Mouse (Mus musculus): ENCODE data around the gene Ttc1.
A peak's percentile ranks its signal among the peaks of the same experiment; 100 is the strongest.

Ttc1 gene

GRCm38 (mm10) chr11:43747233-43748226 is at the start of gene Ttc1:
Gene Ttc1 (minus strand): TSS chr11:43748008.
- peak; percentile 97 for DNase-seq

GRCm38 (mm10) chr11:43795992-43796391 is 48.2 kb upstream of the Ttc1 start:
- no peak for DNase-seq

DNA sequence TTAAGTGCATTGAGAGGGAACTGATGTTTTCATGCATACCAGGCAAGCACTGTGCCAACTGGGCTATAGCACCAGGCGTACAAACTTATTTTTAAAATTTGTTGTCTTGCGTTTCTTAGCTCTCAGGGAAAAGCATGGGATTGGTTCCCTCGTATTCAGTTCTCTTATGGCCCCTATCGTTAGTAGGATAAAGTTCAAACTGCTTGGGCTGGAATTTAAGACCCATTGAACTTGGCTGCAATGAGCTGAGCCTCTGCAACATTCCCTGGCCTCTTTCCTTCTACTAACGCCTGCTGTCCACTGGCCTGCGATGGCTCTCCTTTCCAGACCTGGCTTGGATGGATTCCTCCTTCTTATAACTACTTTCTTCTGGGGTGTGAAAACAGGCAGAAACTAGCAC is 42.6 kb upstream of the Ttc1 start:
- no peak for DNase-seq

DNA sequence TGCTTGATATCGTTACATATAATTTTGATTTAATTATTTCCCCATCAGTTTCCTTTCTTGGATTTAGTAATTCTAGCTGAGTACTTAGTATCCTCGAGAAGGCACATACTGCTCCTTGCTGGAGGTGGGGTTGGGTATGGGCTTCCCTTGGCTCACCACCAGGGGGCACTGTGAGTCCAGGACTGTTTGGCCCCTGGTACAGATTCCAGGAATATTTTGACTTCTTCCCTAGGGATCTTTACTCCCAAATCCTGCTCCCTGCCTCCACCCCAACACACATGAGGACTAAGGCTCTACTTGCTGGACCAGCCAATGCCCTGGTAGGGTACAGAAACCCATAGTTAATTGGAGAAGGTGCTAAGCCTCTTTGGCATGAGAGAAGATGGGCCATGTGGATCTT is 36.0 kb upstream of the Ttc1 start:
- peak; percentile 51 for DNase-seq

DNA sequence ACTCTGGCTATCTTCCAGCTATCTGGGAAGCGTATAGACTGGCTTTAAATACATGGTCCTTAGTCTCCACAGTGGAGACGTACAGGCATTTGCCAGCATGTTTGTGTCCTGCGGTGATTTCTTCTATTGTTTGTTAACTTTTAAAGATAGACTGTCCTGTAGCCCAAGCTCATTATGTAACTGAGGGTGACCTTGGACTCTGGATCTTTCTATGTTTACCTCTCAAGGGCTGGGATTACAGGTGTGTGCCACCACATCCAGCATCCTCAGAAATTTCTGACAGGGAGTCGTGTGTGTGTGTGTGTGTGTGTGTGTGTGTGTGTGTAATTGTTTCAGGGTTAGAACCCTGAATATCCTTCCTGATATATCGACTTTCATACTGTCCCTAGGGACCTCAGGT is 35.3 kb upstream of the Ttc1 start:
- no peak for DNase-seq

DNA sequence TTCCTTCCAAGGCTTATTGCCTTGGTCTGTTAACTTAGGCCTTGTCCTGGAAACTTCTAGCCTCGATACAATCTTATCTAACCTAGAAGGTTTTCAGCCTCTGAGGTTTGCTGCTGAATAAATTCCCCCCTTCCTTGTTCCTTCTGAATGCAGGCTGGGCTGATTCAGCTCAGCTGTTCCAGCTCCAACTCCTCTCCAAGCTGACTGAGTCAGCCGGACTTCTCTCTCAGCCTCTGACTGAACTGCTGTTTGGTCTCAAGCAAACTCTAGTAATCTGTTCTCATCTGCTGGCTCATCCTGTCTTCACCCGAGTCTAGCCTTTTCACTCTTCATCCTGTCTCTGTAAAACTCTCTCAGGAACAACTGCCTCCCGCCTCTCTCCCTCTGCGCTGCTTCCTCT is 31.7 kb upstream of the Ttc1 start:
- DNase-seq, result no peak

DNA sequence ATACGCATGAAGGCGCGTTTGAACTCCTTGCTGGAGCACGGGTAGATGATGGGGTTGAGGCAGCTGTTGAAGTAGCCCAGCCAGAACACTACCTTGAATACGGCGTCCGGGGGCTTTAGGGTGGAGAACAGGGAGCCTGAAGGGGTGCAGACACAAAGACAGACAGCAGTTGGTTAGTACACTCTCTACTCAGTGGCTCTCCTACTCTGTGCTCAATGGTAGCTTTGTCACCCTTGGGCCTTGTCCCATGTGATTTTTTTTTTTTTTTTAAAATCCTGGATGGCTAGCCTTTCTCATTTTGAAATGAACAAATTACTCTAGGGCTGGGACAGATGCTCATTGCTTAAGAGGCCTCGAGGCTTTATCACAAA is 28.5 kb upstream of the Ttc1 start:
- no peak for DNase-seq

- DNase-seq, result peak; percentile 18
Measured at GRCm38 (mm10) chr11:43775469-43776323, 27.9 kb upstream of the Ttc1 start.

DNA sequence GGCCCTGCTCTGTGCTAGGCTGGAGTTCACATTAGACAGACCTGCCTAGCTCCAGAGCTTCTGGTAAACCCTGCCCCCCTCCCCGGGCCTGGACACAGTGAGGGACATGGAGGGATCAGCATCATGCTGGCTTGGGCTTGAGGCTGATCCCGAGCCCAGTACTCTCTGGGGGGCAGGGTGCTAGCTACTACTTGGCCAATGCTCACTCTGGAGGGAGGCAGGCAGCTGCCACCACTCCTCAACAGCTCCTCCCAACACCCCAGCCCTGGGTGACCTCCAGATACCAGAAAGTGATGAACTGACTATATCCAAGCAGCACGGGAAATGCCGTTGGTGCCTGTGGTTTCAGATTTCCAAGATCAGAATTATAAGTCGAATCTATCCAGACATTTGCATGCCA is 25.9 kb upstream of the Ttc1 start:
- DNase-seq, result no peak

- DNase-seq, result no peak
Measured at GRCm38 (mm10) chr11:43770110-43770509, 22.3 kb upstream of the Ttc1 start.

DNA sequence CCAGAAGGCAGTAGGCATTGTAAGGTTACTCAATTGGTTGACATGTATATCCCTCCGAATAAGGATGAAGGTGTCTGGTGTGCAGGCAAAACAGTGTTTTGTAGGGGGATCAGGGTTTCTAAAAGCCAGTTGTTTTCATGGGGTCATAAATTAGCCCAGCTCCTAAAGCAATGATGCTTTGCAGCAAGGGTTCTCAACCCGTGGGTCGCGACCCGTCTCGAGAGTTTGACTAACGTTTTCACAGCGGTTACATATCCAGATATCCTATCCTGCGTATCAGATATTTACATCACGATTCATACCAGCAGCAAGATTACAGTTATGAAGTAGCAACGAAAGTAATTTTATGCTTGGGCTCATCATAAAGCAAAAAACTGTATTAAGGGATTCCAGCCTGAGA is 19.9 kb upstream of the Ttc1 start:
- DNase-seq, result no peak

- DNase-seq, result peak; percentile 84
Measured at GRCm38 (mm10) chr11:43766922-43767648, 19.3 kb upstream of the Ttc1 start.

DNA sequence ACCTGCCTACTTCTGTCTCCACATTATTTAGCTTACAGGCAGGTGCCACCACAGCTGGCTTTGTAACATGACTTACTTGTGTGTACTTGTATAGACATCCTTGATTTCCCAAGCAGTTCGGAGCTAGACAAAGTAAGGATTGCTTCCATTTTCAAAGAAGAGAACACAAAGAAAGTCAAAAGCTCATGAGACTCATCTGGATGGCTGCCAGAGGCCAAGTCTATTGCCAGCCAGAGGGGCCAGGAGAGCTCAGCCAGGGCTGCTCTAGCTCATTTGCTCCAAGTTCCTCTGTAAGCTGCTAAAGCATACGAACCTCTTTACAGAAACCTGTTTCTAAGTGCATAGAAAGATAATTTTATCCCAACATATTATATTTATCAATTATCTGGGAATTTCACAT is 10.6 kb upstream of the Ttc1 start:
- DNase-seq, result no peak

DNA sequence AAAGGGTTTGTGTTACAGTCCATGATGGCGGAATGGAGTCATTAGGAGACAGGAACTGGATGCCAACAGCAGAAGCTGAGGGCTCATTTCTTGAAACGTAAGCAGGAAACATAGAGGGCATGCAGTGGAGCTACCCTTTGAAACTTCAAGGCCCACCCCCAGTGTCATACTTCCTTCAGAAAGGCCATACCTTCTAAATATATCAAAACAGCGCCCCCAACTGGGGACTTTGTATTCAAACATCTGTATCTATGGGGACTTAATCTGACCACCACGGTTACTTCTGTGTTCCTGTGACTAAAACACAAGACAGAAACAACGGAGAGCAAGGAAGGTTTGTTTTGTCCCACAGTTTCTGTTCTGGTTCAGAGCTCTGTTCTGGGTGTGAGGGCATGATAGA is 7.6 kb upstream of the Ttc1 start:
- DNase-seq, result peak; percentile 16

DNA sequence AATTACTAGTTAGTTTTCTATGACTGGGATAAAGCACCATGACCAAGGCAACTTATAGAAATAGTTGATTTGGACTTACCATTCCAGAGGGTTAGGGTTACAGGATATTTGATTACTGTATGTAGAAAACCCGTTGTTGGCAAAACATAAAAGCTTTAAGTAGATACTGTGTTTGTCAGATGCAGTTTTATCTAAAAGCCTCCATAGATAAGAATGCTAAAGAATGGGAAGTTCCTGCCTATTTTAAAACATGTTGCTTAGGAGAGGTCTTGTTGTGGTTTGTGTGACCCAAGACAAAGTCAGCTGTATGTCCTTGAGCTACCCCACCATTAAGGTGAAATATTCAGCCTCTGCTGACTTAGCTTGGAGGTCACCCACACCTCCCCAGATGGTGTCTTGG is 6.8 kb upstream of the Ttc1 start:
- DNase-seq, result no peak

- DNase-seq, result peak; percentile 14
Measured at GRCm38 (mm10) chr11:43751542-43751941, 3.7 kb upstream of the Ttc1 start.

DNA sequence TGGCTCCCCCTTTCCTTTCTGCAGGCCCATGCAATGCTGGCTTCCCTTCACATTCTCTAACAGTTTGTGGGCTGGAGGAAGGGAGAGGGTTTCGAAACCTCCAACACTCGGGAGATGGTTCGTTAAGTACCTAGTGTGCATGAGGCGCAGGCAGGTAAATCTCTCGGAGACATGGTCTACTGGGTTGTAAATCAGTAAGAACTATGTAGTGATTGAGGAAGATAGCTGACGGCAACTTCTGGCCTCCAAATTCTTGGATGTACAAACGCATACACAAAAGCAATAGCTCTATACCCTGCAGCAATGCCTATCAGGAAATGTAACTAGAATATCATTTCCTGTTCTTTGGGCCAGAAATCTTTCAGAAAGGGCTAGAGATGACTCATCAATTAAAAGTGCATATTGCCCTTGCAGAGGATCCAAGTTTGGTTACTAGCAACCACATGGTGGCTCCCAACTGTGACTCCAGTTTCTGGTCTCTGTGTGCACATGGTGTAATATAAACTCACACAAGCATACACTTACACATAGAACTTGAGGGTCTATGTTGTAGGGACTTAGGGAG is 19.0 kb downstream of the Ttc1 start:
- DNase-seq, result no peak

GRCm38 (mm10) chr11:43727796-43728195 is 20.0 kb downstream of the Ttc1 start:
- DNase-seq, result no peak

GRCm38 (mm10) chr11:43723411-43723810 is 24.4 kb downstream of the Ttc1 start:
- no peak for DNase-seq

DNA sequence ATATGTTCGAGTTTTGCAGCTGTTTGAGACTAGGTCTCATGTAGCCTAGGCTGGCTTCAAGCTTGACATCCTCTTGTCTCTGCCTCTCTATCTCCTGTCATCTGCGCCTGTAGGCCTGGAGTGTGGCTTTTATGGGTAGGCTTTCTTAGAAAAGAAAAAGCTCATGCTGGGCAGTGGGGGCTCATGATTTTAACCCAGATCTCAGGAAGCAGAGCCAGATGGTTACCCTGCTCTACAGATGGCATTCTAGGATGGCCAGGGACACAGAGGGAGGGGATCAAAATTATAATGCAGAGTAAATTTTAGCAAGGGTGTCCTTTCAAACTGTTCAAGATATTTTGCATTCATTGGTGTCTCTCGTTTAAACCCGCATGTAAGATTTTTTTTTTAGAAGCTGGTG is 35.6 kb downstream of the Ttc1 start:
- no peak for DNase-seq

DNA sequence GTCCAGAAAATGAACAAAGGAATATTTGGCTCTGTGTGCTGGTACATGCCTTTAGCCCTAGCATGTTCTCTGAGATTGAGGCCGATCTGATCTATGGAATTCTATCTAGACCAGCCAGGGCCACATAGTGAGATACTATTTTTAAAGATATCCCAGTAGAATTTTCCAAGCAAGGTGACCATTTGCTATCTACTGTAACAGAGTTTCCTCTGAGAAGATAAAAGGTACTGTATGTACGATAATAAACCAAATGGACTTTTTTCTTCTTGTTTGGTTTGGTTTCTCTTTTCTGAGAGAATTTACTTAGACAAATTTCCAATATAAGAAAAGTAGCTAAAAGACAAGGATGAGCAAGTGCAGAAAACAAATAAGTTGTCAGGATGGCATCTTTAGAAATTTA is 39.4 kb downstream of the Ttc1 start:
- DNase-seq, result no peak

GRCm38 (mm10) chr11:43705751-43706150 is 42.1 kb downstream of the Ttc1 start:
- DNase-seq, result no peak

DNA sequence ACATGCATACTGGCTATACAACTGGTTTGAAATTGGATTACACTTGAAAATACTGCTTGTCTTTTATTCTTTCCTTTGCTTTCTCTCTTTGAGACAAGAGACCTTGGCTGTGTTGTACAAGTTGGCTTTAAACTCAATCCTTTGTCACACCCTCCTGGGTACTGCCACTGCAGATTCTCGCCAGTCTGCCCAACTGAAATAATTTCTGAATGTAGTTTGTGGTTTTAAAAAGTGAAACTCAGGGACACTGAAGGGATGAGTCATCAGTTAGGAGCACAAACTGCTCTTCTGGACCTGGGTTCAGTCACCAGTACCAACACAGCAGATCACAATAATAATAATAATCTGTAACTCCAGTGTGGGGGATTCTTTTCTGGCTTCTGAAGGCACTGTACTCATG is 44.3 kb downstream of the Ttc1 start:
- DNase-seq, result no peak

All from thymus, postnatal 14 days (tissue).